In the genomic region with DNA sequence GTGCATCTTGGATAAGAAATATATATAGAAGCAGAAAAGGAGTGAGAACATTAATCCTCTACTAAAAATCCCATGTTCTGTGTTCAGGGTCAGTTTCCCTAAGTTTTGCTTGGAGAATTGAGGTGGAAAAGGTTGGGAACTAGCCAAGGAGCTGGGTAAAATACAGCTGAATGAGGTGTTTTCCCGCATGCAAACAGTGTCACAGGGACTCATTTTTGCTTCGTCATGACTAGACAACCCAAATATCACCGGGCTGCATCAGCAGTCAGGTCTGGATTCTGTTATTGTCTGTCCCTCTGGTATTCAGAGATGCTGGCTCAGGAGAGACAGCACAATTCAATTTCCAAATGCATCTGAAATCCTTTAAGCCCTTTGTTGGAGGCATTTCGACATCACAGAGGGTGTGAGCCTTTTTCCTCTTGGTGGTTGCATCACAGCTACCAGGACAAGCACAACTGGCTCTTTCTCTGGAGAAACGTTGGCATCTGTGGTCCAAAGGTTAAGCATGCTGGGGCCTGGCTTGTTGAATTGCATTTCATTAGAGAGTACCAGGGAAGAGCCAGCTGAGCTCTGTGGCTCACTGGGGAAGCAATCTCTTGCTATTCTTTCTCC, we compare ENCODE assay signal across 10 mouse cellular contexts. TPM values are rescaled to one million over a fixed set of nuclear protein-coding genes. Genes with fewer than 3 reads are reported as not detected.
DNase-seq lines count a peak whose midpoint lies in the region; TF ChIP-seq lines count a peak whose summit lies in the region.
"Had no signal": no experiment of that assay in that cellular context is flagged by ENCODE, and none has a peak within 500 bp of the region (broad histone marks: within the 10 kb centered on the region; RNA-seq: fewer than 3 reads in every experiment).

No protein-coding gene starts in this region.

- no peak overlapping the region for H3ac ChIP-seq in myocyte (ENCODE audit: control insufficient read depth, insufficient read length)

- DNase-seq in lung, adult 18-20 months: peak; percentile 64 to 77
- no peak for DNase-seq in lung, adult 2 months
- peak; percentile 23 for DNase-seq in brain, embryonic 14.5 days (ENCODE audit: low read depth)
- peak; percentile 28 for DNase-seq in kidney, postnatal 10 days
- no peak for DNase-seq in left cerebral cortex, postnatal 10 days (ENCODE audit: extremely low spot score in 1 of 2, low spot score in 2 of 2)
- DNase-seq in heart, adult 8-10 months (ENCODE audit: low spot score): no peak
- DNase-seq: cerebellum, adult 18-20 months; heart, postnatal 4 days had no signal

- intact Hi-C loops in left cerebral cortex, postnatal 10 days (cut with DNase I): no loop called here

- 50% methylated on average over 5 of the region's 5 CpGs for WGBS in lung, adult 2 months

- no peak overlapping the region for H3K4me2 ChIP-seq in myocyte (ENCODE audit: low read depth)
- H3K4me2 ChIP-seq: limb, embryonic 13.5 days had no signal

- no peaks in the 10 kb centered on the region for H3K27me3 ChIP-seq in myocyte (ENCODE audit: control insufficient read depth, insufficient read depth, insufficient read length)
- H3K27me3 ChIP-seq: limb, embryonic 13.5 days had no signal

- no peak for TF ChIP-seq POLR2A in lung, adult 2 months (IDR thresholded peaks at IDR 0.05; ENCODE audit: borderline replicate concordance, extremely low read depth, low read depth, low read length)
- no peak for TF ChIP-seq POLR2A in brain, embryonic 14.5 days (IDR thresholded peaks at IDR 0.05; ENCODE audit: borderline replicate concordance, extremely low read depth, insufficient read depth, insufficient read length, poor library complexity, severe bottlenecking)
- no peak for TF ChIP-seq POLR2A in myocyte (IDR thresholded peaks at IDR 0.05; ENCODE audit: insufficient read length, low read depth)

- TF ChIP-seq CTCF in lung, adult 2 months (IDR thresholded peaks at IDR 0.05; ENCODE audit: insufficient read depth, low read length): no peak
- TF ChIP-seq CTCF in brain, embryonic 14.5 days (IDR thresholded peaks at IDR 0.05; ENCODE audit: borderline replicate concordance, extremely low read depth, insufficient read depth, insufficient read length): no peak

- no peaks in the 10 kb centered on the region for H3K36me3 ChIP-seq in myocyte (ENCODE audit: control insufficient read depth, insufficient read depth)
- H3K36me3 ChIP-seq: limb, embryonic 13.5 days had no signal

- no peaks in the 10 kb centered on the region for H3K79me2 ChIP-seq in myocyte (ENCODE audit: control insufficient read depth, insufficient read depth)

- H3K4me3 ChIP-seq in lung, adult 2 months (replicated peaks; ENCODE audit: extremely low read depth, low read depth, low read length): no peak overlapping the region
- H3K4me3 ChIP-seq in myocyte: no peak overlapping the region
- H3K4me3 ChIP-seq: limb, embryonic 13.5 days had no signal

- H3K4me1 ChIP-seq in lung, adult 2 months (ENCODE audit: control insufficient read depth, insufficient read depth, low read length): no peaks in the 10 kb centered on the region

TF ChIP-seq in myocyte, 11 proteins besides CTCF, POLR2A, EP300 and RAD21:
- TF ChIP-seq TCF12 (IDR thresholded peaks at IDR 0.05; ENCODE audit: insufficient read depth, poor library complexity, severe bottlenecking): no peak
- peak; percentile 75 for TF ChIP-seq CEBPB (IDR thresholded peaks at IDR 0.05; ENCODE audit: insufficient read depth, poor library complexity, severe bottlenecking)
- no peak for TF ChIP-seq MAX (IDR thresholded peaks at IDR 0.05; ENCODE audit: low read depth)

RNA-seq across cellular contexts. Expression of a gene that starts 59.6 kb away (rescaled TPM):
- 7.8 and 9.5 TPM in 2 replicates for polyA plus RNA-seq in lung, adult 2 months (2012; rRNA removed)
- 13.5 and 26.4 TPM in 2 replicates for polyA plus RNA-seq in brain, embryonic 14.5 days (2012; rRNA removed)
- polyA plus RNA-seq in myocyte (2012; fragmentation: generic; extraction: Trizol): 4.7 TPM
- 10 to 100 TPM; 90.4 to 95.2 TPM for total RNA-seq in left cerebral cortex, postnatal 10 days (2021)
- total RNA-seq in heart, adult 8-10 months (2022): 10 to 100 TPM; 22.8 to 25.5 (median 25.1) TPM

Comparison
In these comparisons a context has a peak if more than half of its experiments do, and no peak if none do; other contexts are left out.
1. DNase-seq: peak in lung, adult 18-20 months (2 of 2), brain, embryonic 14.5 days (single experiment) and kidney, postnatal 10 days (single experiment); none in lung, adult 2 months (single experiment), left cerebral cortex, postnatal 10 days (0 of 2) and heart, adult 8-10 months (single experiment).